Mouse (Mus musculus): Measurements from ENCODE around the gene Hdac7. TPM values are rescaled to one million over a fixed set of nuclear protein-coding genes. Genes with fewer than 3 reads are reported as not detected.
A peak's percentile ranks its signal among the peaks of the same experiment; 100 is the strongest.

The Hdac7 gene
- total and polyA plus RNA-seq, 3 experiments, result 23.7 to 61.8 (median 25.7) TPM

GRCm38 (mm10) chr15:97763256-97764049 is 80.8 kb downstream of the Hdac7 start:
- H3K4me3 ChIP-seq, result peak overlapping the region; percentile 52
- TF ChIP-seq POLR2A (IDR thresholded peaks at IDR 0.05; ENCODE audit: insufficient read depth, low read depth, low read length) (no peak), CTCF (IDR thresholded peaks at IDR 0.05) (no peak), EP300 (IDR thresholded peaks at IDR 0.05; ENCODE audit: insufficient read depth, low read depth, low read length) (0 out of 2 replicates have a peak, but pooled peaks have one; percentile 21)
- intact Hi-C loops (cut with DNase I), result no loop called here
- H3K79me2 ChIP-seq (replicated peaks; ENCODE audit: control insufficient read depth, insufficient read depth, low read length), result 0 out of 2 replicates have a peak, but pooled peaks cover 2% of the 10 kb centered on the region
- peaks cover 17% of the 10 kb centered on the region for H3K4me1 ChIP-seq (ENCODE audit: control insufficient read depth, insufficient read depth, low read length)
- DNase-seq, result no peak
- WGBS, result 51% methylated on average over 9 of the region's 9 CpGs
- no peaks in the 10 kb centered on the region for H3K36me3 ChIP-seq (ENCODE audit: control insufficient read depth, insufficient read depth, low read length)
- H3K9ac ChIP-seq (ENCODE audit: low read depth, low read length), result peak overlapping the region; percentile 45
- peak overlapping the region; percentile 88 for H3K27ac ChIP-seq
- no peaks in the 10 kb centered on the region for H3K27me3 ChIP-seq (ENCODE audit: control insufficient read depth, insufficient read depth, low read length)

- Histone ChIP-seq H3K27me3 (ENCODE audit: control insufficient read depth, insufficient read depth, low read length) (no peaks in the 10 kb centered on the region), H3K4me1 (ENCODE audit: control insufficient read depth, insufficient read depth, low read length) (peaks cover 15% of the 10 kb centered on the region), H3K36me3 (ENCODE audit: control insufficient read depth, insufficient read depth, low read length) (no peaks in the 10 kb centered on the region), H3K4me3 (peak overlapping the region; percentile 39; the same call in 1 of the 2 replicates), H3K79me2 (replicated peaks; ENCODE audit: control insufficient read depth, insufficient read depth, low read length) (0 out of 2 replicates have a peak, but pooled peaks cover 2% of the 10 kb centered on the region), H3K27ac (peak overlapping the region; percentile 66), H3K9ac (ENCODE audit: low read depth, low read length) (peak overlapping the region; percentile 44)
- WGBS, result 43% methylated on average over 9 of the region's 9 CpGs
- peak; percentile 58 for TF ChIP-seq POLR2A (IDR thresholded peaks at IDR 0.05; ENCODE audit: insufficient read depth, low read depth, low read length)
- no peak for TF ChIP-seq CTCF (IDR thresholded peaks at IDR 0.05)
- TF ChIP-seq EP300 (IDR thresholded peaks at IDR 0.05; ENCODE audit: insufficient read depth, low read depth, low read length), result peak; percentile 94
- intact Hi-C loops (cut with DNase I), result no loop called here
- peak; percentile 73 to 81 for DNase-seq
Measured at GRCm38 (mm10) chr15:97762733-97763132, 81.6 kb downstream of the Hdac7 start.

GRCm38 (mm10) chr15:97761438-97761837 is 82.9 kb downstream of the Hdac7 start:
- no peak for DNase-seq
- Histone ChIP-seq H3K9ac (ENCODE audit: low read depth, low read length) (no peak overlapping the region), H3K27ac (no peak overlapping the region), H3K4me3 (no peak overlapping the region), H3K4me1 (ENCODE audit: control insufficient read depth, insufficient read depth, low read length) (peaks cover 15% of the 10 kb centered on the region), H3K27me3 (ENCODE audit: control insufficient read depth, insufficient read depth, low read length) (no peaks in the 10 kb centered on the region), H3K79me2 (replicated peaks; ENCODE audit: control insufficient read depth, insufficient read depth, low read length) (0 out of 2 replicates have a peak, but pooled peaks cover 2% of the 10 kb centered on the region), H3K36me3 (ENCODE audit: control insufficient read depth, insufficient read depth, low read length) (no peaks in the 10 kb centered on the region)
- 79% methylated on average over 13 of the region's 13 CpGs for WGBS
- intact Hi-C loops (cut with DNase I), result loop anchor here (2.0 kb wide), 1 partner anchor 15 kb away; no protein-coding TSS in a partner anchor
- TF ChIP-seq EP300 (IDR thresholded peaks at IDR 0.05; ENCODE audit: insufficient read depth, low read depth, low read length) (no peak), POLR2A (IDR thresholded peaks at IDR 0.05; ENCODE audit: insufficient read depth, low read depth, low read length) (no peak), CTCF (IDR thresholded peaks at IDR 0.05) (no peak)

GRCm38 (mm10) chr15:97760952-97761351 is 83.3 kb downstream of the Hdac7 start:
- no peak overlapping the region for H3K9ac ChIP-seq (ENCODE audit: low read depth, low read length)
- peaks cover 15% of the 10 kb centered on the region for H3K4me1 ChIP-seq (ENCODE audit: control insufficient read depth, insufficient read depth, low read length)
- no peak overlapping the region for H3K4me3 ChIP-seq
- intact Hi-C loops (cut with DNase I), result loop anchor here (2.0 kb wide), 1 partner anchor 14 kb away; no protein-coding TSS in a partner anchor
- H3K36me3 ChIP-seq (ENCODE audit: control insufficient read depth, insufficient read depth, low read length), result no peaks in the 10 kb centered on the region
- WGBS, result 47% methylated on average over 5 of the region's 5 CpGs
- H3K27ac ChIP-seq, result no peak overlapping the region; the same call in 1 of the 2 replicates
- DNase-seq, result no peak
- no peaks in the 10 kb centered on the region for H3K79me2 ChIP-seq (replicated peaks; ENCODE audit: control insufficient read depth, insufficient read depth, low read length)
- H3K27me3 ChIP-seq (ENCODE audit: control insufficient read depth, insufficient read depth, low read length), result no peaks in the 10 kb centered on the region
- TF ChIP-seq EP300 (IDR thresholded peaks at IDR 0.05; ENCODE audit: insufficient read depth, low read depth, low read length) (no peak), CTCF (IDR thresholded peaks at IDR 0.05) (no peak), POLR2A (IDR thresholded peaks at IDR 0.05; ENCODE audit: insufficient read depth, low read depth, low read length) (no peak)

- Histone ChIP-seq H3K9ac (ENCODE audit: low read depth, low read length) (no peak overlapping the region), H3K4me3 (no peak overlapping the region), H3K36me3 (ENCODE audit: control insufficient read depth, insufficient read depth, low read length) (no peaks in the 10 kb centered on the region; the same call in 1 of the 2 replicates), H3K27me3 (ENCODE audit: control insufficient read depth, insufficient read depth, low read length) (no peaks in the 10 kb centered on the region), H3K27ac (peak overlapping the region; percentile 36), H3K4me1 (ENCODE audit: control insufficient read depth, insufficient read depth, low read length) (peaks cover 15% of the 10 kb centered on the region), H3K79me2 (replicated peaks; ENCODE audit: control insufficient read depth, insufficient read depth, low read length) (no peaks in the 10 kb centered on the region)
- DNase-seq, result no peak
- TF ChIP-seq POLR2A (IDR thresholded peaks at IDR 0.05; ENCODE audit: insufficient read depth, low read depth, low read length) (no peak), EP300 (IDR thresholded peaks at IDR 0.05; ENCODE audit: insufficient read depth, low read depth, low read length) (no peak), CTCF (IDR thresholded peaks at IDR 0.05) (no peak)
- intact Hi-C loops (cut with DNase I), result loop anchor here (2.0 kb wide), 1 partner anchor 13 kb away; no protein-coding TSS in a partner anchor
- 68% methylated on average over 9 of the region's 9 CpGs for WGBS
Measured at GRCm38 (mm10) chr15:97760006-97760405, 84.3 kb downstream of the Hdac7 start.

- H3K4me1 ChIP-seq (ENCODE audit: control insufficient read depth, insufficient read depth, low read length), result peaks cover 15% of the 10 kb centered on the region
- TF ChIP-seq EP300 (IDR thresholded peaks at IDR 0.05; ENCODE audit: insufficient read depth, low read depth, low read length) (no peak), CTCF (IDR thresholded peaks at IDR 0.05) (no peak), POLR2A (IDR thresholded peaks at IDR 0.05; ENCODE audit: insufficient read depth, low read depth, low read length) (no peak)
- 69% methylated on average over 8 of the region's 8 CpGs for WGBS
- H3K27me3 ChIP-seq (ENCODE audit: control insufficient read depth, insufficient read depth, low read length), result no peaks in the 10 kb centered on the region
- no peak overlapping the region for H3K9ac ChIP-seq (ENCODE audit: low read depth, low read length)
- no peak overlapping the region; the same call in 1 of the 2 replicates for H3K27ac ChIP-seq
- H3K36me3 ChIP-seq (ENCODE audit: control insufficient read depth, insufficient read depth, low read length), result peaks cover 13% of the 10 kb centered on the region
- H3K4me3 ChIP-seq, result no peak overlapping the region
- no peak for DNase-seq
- intact Hi-C loops (cut with DNase I), result no loop called here
- H3K79me2 ChIP-seq (replicated peaks; ENCODE audit: control insufficient read depth, insufficient read depth, low read length), result no peaks in the 10 kb centered on the region
Measured at GRCm38 (mm10) chr15:97755361-97755760, 88.9 kb downstream of the Hdac7 start.
